Mouse (Mus musculus): ENCODE results near the gene Syt14.

Gene Syt14

DNA sequence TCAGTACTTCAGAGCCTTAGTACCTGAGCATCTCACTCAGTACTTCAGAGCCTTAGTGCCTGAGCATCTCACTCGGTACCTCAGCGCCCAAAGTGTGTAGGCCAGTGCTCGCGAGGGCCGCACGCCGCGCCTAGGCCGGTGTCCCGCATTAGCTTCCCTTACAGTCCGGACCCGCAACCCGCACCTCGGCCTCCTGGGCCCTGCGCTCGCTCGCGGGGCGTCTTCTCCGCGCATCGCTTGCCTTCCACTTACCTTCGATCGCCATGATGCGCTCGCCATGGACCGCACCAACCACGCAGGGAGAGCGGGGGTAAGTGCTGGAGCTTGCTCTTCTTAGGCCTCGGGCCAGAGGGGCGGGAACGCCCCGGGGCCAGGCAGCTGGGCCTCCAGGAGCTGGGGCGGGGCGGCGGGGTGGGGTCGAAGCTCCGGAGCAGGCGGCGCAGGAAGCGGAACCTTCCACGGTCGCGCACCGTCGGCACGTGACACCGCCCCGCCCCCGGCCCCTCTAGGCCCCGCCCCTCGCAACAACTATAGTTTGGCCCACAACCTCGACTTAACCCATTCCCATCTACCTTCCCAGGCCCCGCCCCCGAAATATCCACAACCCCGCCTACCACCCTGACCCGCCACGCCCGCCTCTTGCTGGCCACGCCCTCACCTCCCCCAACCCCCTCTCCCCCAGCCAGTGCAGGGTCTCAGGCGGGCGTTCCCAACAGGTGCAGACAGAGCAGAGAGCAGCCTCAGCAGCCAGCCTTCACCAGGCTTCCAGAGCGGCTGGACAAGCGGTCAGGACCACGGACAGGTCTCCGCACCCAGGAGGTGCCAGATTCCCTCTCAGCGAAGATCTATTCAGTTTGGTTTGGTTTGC lies at the start of gene Syt14:
Gene Syt14 (minus strand): TSS at position 405 of the 868 bp plus-strand sequence.
- peak; percentile 82 for DNase-seq

DNA sequence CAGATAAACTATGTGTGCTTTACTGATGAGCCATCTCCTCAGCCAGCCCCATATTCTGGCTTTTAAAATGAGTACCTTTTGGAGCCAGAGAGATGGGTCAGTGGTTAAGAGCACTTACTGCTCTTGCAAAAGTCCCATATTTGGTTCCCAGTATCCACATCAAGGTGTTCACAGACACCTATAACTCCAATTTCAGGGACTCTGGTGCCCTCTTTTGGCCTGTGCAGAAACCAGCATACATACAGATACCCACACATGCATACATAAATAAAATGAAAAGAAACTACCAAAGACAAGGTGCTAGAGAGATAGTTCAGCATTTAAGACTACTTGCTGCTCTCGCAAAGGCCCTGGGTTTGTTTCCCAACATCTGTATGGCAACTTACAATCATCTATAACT lies 48.4 kb upstream of the Syt14 start:
- no peak for DNase-seq

DNA sequence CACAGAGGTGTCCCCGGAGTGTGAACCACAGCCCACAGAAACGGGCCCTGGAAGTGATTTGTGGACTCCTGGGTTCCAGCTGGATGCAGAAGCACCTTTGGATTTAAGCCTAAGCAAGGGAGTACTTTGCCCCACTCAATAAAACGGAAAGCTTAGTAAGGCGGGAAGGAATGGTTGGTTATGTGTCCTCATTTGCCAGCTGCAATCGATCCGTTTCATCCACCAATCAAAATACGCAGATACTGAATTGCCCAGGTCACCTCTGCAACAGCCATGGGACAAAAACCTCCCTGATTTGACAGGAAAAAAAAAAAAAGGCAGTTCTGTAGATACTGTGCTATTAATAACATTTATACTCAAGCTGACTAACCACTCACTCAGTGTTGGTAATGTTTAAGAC lies 47.5 kb upstream of the Syt14 start:
- DNase-seq, result no peak

DNA sequence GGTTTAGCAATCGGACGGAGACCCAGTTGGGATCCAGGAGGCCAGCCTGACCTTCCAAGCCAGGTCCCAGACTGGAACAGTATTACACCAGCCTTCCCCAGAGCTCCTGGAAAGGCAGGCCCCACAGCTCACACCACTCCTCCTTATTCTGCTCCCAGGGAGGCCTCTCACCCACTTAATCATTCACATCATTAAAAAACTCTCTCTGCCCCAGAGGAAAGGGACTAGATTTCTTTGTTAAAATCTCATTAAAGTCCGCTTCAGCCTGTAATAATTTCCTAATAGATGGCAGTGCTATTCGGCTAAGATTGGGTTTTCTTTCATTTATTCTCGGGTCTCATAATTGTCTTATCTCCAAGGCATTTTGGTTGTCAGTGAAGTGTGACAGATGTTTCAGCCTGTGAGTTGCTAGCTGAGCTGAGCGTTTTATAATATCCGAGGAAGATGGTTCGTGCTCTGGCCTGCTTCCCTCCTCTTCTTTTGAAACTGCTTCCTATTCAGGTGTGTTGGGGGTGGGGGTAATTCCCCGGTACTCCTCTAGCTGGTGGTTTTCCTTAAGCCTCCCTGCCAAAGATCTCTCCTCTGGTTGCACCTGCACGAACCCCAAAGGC lies 46.8 kb upstream of the Syt14 start:
- no peak for DNase-seq

DNA sequence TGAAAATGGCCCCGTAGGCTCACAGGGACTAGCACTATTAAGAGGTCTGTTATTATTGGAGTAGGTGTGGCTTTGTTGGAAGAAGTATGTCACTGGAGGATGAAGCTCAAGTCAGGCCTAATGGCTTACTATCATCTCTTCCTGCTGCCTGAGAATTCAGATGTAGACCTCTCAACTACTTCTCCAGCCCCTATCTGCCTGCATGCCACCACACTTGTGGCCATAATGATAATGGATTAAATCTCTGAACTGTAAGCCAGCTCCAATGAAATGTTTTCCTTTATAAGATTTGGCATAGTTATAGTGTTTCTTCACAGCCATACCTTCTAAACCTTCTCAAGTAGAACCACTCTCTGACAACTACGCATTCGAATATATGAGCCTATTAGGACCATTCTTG lies 27.0 kb upstream of the Syt14 start:
- DNase-seq, result no peak

DNA sequence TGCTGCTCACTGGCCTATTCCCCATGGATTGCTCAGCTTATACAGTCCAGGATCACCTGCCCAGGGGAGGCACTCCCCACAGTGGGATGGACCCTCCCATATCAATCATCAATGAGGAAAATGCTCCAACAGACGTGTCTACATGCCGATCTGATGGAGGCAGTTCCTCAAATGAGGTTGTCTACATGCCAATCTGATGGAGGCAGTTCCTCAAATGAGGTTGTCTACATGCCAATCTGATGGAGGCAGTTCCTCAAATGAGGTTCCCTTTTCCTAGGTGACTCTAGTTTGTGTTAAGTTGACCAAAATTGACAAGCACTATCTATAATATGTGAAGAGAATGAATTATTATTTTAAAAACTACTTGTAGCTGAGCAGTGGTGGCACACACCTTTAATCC lies 24.6 kb upstream of the Syt14 start:
- no peak for DNase-seq

DNA sequence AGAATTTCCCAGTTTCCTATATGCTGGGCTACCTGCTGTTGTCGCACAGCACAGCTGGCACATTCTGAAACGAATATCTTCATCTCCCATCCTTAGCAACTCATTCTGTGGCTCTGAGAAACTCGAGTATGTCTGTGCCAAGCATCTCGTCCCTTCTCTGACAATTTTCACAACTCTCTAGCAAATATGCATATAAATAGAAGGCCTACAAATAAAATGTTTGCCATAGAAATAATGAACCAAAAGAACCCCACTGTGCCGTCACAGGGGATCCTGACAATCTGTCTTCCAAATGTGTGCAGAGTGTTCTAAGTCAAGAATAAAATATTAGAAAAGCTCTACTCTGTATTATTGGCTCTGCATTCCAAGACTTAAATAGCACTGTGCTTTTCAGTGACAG lies 24.0 kb upstream of the Syt14 start:
- no peak for DNase-seq

DNA sequence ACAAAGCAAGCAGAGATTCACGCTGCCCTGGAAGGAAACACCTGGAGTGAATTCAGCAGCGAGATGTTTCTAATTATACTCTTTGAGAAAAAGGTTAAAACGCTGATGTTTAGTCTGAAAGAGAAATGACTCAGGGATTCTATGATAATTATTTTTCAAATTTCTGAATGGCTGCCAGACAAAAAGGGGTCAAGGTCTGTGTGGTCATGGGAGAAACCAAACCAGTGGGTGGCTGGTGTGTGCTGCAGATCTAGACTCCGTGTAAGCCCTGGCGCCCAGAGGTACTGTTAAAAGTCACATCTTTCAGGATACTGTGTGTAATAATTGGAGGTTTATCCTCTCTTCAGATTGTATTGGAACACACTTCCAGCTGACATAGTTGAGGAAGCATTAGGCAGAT lies 18.8 kb upstream of the Syt14 start:
- no peak for DNase-seq

DNA sequence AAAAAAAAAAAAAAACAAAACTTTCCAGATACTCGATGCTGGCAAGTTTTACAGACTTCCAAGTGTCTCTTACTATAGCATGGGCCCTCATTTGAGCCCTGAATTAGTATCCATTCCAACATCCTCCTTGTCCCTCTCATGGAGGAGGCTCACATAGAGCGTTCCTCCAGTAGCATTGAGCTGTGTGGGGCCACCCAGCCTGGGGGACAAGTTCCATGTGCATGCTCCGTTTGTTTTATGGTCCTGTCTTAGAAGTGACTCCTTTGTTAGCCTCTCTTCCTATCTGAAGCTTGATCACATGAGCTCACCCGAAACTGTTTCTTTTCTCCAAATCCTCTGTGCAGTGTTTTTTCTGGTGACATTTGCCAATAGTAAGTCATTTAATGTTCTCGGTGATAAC lies 17.5 kb upstream of the Syt14 start:
- DNase-seq, result no peak

DNA sequence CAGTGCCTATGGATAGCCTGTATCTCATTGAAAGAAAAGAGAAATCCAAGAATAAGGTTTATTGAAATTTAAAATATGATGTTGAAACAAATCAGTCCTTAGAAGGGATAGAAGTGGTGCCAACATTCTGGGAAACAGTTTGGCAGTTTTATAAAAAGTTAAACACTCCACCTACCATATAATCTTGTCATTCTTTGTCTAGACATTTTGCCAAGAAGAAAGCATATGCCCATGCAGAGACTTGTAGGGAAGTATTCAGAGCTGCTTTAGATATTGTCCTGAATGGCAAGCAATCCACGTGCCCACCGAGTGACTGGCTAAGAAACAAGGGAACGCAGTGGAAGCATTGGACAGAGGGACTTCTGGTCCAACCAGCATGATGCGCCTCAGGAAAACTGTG lies 12.0 kb upstream of the Syt14 start:
- no peak for DNase-seq

DNA sequence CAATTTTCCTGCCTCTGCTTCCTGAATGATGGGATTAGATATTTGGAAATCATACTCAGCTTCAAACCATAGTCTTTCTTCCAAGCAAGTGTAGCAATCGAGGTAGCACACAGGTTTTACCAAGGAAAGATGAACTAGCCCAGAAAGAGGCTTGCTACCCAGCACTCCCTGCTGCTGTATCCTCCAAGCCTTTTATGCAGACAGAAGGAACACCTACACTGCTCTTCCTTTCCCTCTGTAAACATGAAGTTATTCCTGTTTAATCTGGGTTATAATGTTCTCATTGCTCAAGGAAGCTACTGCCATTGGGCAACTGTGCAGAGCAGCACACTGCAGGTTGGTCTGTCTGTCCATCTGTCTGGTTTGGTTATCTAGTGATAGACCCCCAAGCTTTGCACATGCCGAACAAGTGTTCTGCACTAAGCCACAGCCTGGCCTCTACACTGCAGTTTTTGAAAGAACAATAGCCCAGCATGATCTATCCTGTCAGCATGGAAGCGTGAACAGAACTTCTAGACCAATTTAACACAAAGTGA lies 7.3 kb upstream of the Syt14 start:
- no peak for DNase-seq

DNA sequence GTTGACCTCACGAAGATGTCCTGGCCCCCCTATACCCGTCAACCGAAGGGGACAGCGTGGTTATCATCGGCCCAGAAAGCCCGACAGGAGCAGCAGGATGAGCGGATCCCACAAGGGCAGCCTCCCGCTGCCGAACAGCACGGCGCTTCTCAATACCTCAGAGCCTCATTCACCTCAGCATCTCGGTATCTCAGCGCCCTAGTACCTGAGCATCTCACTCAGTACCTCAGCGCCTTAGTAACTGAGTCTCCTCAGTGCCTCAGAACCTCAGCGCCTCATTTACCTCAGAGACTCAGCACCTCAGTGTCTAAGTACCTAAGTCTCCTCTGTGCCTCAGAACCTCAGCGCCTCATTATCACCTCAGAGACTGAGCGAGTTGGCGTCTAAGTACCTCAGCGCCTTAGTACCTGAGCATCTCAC lies 614 bp downstream of the Syt14 start:
- peak; percentile 20 for DNase-seq

DNA sequence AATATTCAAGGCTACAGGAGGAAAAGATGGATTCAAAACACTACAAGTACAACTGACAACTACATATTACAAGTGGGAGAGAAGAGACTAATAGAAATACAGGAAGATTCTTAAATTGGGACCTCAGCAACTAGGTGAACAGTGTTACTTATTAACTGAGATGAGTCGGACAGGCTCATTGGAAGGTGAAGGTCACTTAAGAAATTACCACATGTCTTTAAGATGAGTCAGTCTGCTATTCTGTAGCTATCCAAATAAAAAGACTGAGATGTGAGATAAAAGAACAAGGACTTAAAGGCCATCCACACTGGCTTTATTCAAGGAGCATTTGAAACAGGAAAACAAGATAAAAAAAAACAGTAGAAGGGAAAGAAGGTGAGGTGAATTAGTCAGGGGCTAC lies 11.3 kb downstream of the Syt14 start:
- no peak for DNase-seq

DNA sequence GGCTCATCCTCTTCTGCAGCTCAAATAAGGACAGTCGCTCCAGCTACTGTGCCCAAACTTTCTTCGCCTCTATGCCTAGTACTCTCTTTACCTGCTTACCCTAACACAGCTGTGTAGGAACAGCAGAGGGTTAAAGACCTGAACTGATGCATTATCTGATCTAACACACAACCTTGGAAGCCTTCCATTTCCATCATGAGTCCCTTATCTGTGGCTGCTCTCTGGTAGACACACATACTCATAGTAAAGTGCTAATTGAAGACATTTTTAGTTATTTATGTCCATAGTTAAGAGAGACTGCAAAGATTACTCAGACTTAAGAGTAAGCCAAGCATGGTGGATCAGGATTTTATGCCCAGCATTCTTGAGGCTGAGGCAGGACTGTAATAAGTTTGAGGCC lies 23.2 kb downstream of the Syt14 start:
- no peak for DNase-seq

DNA sequence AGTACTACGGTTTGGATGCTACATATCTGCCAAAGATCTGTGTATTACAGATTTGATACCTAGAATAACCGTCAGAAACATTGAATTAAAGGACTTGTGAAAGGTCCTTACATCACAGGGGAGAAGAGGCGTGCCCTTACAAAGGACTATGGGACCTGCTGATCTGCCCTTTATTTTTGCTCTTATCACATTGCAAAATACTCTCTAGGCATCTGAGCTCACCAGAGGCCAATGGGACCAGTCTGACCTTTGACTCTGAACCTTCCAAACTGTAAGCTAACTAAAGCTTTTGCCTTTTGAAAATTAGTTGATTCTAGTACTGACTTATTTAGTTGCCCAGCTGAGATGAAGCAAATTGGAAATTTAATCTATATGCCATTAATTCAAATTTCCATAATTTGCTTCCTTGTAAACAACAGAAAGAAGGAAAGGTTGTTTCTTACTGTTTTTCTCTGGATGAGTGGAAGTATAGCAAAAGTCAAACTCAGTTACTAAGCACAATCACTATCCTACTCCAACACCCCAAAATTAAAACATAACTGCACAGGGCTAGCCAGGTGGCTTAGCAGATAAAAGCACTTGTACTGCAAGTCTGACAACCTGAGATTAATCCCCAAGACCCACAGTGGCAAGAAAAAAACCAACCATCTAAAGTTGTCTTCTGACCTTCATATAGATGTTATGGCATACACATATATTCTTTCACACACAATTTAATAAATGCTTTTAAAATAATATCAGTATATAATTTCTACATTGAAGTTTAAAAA lies 24.4 kb downstream of the Syt14 start:
- no peak for DNase-seq

DNA sequence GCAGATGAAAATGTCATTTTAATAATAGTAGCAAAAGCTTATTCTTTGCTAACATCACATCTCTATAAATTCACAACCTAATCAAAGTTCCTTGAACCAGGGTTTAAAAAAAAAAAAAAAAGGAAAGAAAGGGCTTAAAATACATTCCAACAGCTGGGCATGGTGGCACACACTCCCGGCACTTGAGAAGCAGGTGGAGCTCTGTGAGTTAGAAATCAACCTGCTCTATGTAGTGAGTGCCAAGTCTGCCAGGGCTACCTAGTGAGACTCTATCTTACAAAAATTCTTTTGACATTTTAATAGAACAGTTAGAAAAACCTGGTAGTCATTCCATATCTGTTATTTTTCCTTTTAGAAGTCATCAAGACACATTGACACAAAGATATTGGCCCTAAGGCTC lies 31.0 kb downstream of the Syt14 start:
- no peak for DNase-seq

DNA sequence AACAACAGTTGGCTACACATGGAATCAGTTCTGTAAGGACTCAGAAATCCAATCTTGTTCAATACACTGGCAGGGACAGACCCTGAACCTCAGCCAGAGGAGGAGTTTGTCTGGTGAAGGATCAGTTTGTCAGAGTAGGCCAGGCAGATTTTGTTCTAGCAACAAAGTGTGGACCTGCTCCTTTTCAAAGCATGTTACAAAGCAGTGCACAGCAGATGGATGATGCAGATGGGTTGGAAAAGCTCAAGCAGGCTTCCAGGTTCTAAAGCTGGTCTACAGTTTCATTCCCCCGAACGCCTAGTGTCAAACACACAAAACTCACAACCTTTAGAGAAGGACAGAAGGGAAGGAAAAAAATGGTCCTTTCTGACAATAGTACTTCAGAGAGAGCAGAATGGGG lies 31.6 kb downstream of the Syt14 start:
- DNase-seq, result peak; percentile 17

DNA sequence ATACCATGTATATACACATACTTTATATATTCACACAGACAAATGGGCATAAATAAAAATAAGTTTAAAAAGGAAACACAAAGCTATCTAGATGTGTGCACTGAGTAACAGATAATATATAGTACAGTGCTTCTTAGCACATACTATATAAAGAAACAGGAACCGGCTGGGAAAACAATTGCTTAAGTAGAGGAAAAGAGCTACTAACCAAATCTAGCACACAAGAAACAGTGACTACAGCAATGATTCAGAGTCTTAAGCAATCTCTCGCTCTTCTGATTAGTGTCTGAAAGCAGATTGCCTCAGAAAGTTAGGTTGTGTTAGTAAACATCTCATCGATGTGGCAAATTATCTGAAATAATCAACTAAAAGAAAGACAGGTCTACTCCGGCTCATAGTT lies 33.3 kb downstream of the Syt14 start:
- no peak for DNase-seq

DNA sequence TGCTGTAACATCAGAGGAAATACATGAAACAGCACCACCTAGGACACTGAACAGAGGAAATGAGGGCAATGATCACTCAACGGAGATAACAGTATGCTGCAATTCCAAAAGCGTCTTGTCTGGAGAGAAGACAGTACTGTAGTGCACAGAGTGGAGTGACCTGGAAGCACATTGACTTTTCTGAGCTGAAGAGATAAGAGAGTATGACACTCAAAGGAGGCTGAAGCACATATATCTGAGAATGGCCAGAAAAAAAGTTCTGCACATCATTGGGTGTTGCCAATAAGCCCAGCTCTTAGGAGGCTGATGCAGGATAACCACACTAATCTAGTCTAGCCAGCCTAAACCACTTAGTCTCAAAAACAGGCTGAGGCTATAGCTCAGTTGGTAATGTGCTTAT lies 34.0 kb downstream of the Syt14 start:
- no peak for DNase-seq

DNA sequence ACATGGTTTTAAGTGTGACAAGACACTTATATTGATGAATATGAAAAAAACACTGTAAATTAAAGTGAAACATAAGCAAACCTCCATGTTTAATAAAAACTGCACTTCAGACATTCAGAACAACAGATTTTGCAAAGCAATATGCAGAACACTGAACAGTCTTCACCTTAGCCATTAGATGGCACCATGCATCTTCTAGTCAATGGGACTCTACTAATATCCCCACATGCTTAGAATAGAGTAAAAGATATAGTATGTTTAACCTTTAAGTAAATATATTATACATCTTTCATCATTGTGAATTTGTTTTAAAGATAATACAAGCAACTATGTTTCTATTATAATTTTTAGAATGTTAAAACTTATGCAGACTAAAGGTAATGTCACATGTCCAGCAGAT lies 34.7 kb downstream of the Syt14 start:
- no peak for DNase-seq

DNA sequence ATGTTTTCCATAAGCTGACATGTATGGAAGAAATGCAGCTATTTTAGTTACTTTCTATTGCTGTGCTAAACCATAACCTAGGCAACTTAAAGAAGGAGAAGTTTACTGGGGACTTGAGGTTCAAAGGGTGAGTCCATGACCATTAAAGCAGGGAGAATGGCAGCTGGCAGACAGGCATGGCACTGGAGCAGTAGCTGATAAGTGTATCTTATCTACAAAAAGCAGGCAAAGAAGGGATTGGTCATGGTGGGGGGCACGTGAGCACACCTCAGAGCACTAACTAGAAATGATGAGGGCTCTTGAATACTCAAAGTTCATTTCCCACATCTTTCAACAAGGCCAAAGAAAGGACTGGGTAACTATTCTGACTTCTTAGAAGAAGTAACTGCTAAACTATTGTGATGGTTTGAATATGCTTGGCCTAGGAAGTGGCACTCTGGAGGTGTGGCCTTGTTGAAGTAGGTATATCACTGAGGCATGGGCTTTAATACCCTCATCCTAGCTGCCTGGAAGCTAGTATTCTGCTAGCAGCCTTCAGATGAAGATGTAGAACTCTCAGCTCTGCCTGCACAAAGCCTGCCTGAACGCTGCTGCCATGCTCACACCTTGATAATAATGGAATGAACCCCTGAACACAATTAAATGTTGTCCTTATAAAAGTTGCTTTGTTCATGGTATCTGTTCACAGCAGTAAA lies 41.2 kb downstream of the Syt14 start:
- DNase-seq, result no peak

DNA sequence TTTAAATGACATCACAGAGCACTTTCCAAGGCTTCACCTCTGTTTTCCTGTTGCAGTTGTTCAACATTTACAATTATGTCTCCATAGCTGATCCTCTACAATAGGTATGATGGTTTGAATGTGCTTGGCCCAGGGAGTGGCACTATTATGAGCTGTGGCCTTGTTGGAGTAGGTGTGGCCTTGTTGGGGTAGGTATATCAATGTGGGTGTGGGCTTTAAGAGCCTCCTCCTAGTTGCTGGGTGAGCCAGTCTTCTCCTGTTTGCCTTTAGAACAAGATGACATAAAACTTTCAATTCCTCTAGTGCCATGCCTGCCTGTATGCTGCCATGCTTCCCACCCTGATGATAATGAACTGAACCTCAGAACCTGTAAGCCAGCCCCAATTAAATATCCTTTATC lies 42.1 kb downstream of the Syt14 start:
- DNase-seq, result no peak

DNA sequence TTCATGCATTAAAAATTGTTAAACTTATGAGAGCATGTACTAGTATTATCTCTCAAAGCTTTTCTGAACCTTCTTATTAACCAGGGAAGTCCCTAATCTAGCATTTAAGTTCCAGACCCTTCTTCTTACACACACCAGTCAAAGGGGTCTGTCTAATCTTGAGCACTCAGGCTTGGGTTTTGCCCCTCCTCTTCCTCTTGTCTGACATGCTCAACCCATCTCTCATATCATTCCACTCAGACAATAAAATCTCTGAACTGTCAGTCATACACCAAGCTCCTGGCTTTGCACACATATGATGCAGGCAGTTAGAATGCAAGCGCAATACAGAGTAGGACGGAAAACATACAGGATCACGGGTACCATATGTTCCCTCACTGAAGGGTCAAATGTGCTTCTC lies 48.4 kb downstream of the Syt14 start:
- DNase-seq, result no peak
